Mouse (Mus musculus): ENCODE results near the gene Trim26. TPM values are rescaled to one million over a fixed set of nuclear protein-coding genes. Genes with fewer than 3 reads are reported as not detected.

The Trim26 gene
- polyA plus RNA-seq, 1 experiment, result 17.7 TPM

GRCm38 (mm10) chr17:36897065-36897464, 60.1 kb downstream of the Trim26 start:
- H3K4me3 ChIP-seq (replicated peaks), result no peak overlapping the region
- no peak for TF ChIP-seq GATA1 (IDR thresholded peaks at IDR 0.05; ENCODE audit: borderline replicate concordance, low read length)
- no peak for TF ChIP-seq FLI1 (IDR thresholded peaks at IDR 0.05; ENCODE audit: low read length)

DNA sequence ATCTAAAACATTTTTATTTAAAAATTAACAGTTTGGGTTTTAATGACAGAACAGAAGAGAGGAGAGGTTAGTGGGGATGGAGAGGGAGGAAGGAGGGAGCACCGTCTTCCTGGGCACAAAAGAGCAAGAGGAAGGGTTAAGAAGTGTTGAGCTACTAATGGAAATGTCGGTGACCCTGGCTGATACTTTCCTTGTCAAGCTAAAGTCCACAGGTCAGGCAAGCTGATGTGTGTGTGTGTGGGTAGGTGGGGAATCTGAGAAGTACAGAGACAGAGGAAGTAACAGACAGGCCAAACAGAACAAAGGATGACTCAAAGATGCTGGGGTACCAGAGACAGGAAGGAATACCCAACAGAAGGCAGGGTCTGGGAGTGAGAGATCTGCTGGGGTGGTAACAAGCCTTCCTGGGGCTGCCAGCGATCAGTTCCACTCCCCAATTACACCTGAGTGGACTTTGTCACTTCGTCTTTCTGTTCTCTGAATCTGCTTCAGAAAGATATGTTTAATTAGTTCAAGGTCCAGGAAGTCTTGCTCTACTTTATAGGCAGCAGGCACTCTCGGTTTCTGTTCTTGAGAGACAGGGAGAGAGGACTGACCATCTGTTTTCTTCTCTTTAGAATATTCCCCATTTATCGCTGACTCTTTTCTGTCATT, 60.7 kb downstream of the Trim26 start, which contains the start of gene Trim31:
Gene Trim31, plus strand, starts transcription at position 567 of the 654 bp plus-strand sequence.
- peaks cover 47% of the 10 kb centered on the region for H3K27me3 ChIP-seq (replicated peaks)
- no peak within 1 kb of the TSS for H3K4me3 ChIP-seq (replicated peaks)
- H3K36me3 ChIP-seq (replicated peaks; ENCODE audit: low read length), result no peaks in the 10 kb centered on the region
- no peak for TF ChIP-seq GATA1 (IDR thresholded peaks at IDR 0.05; ENCODE audit: borderline replicate concordance, low read length)
- TF ChIP-seq FLI1 (IDR thresholded peaks at IDR 0.05; ENCODE audit: low read length), result no peak
- H3K9me3 ChIP-seq, result no peaks in the 10 kb centered on the region
- H3K4me1 ChIP-seq, result peaks cover 28% of the 10 kb centered on the region

More at GRCm38 (mm10) chr17:36897065-36897464, 60.1 kb downstream of the Trim26 start:
- no peaks in the 10 kb centered on the region for H3K9me3 ChIP-seq
- peaks cover 31% of the 10 kb centered on the region for H3K4me1 ChIP-seq
- H3K27me3 ChIP-seq (replicated peaks), result peaks cover 47% of the 10 kb centered on the region
- H3K36me3 ChIP-seq (replicated peaks; ENCODE audit: low read length), result no peaks in the 10 kb centered on the region

DNA sequence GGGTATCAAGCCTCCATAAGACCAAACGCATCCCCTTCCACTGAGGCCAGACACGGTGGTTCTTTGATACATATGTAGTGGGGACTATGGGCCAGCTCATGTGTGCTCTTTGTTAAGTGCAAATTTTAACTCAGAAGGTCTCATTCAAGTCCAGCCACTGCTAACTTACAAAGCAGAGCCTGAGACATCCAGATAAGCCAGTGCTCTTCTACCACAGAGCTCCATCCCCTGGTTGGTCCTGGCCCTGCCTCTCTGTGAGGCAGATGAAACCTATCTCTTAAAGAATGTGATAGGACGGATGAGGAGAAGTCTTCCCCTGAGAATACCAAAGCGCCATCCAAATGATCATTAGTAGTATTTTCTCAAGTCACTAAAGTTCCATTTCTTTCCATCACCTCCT, 62.4 kb downstream of the Trim26 start:
- Histone ChIP-seq H3K4me3 (replicated peaks) (no peak overlapping the region), H3K36me3 (replicated peaks; ENCODE audit: low read length) (no peaks in the 10 kb centered on the region), H3K9me3 (no peaks in the 10 kb centered on the region), H3K27me3 (replicated peaks) (peaks cover 48% of the 10 kb centered on the region), H3K4me1 (peaks cover 11% of the 10 kb centered on the region)
- TF ChIP-seq GATA1 (IDR thresholded peaks at IDR 0.05; ENCODE audit: borderline replicate concordance, low read length) (no peak), FLI1 (IDR thresholded peaks at IDR 0.05; ENCODE audit: low read length) (no peak)

DNA sequence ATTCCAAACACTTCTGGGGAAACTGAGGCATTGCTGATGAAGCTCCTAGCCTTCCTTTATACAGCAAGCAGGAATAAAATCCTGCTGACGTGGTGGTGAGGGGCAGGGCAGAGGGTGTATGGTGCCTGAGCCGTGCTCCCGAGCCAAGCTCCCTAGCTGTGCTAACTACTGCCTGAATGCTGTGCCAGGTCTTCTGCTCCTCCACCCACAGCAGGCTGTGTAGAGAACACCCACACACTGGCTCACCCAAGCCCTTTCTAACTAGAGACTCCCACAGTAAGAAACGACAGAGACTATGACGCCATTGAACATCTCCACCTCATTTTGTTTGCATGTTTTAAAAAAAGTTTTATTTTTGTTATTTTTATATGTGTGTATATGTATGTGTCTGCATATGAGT, 63.1 kb downstream of the Trim26 start:
- no peak overlapping the region for H3K4me3 ChIP-seq (replicated peaks)
- no peaks in the 10 kb centered on the region for H3K36me3 ChIP-seq (replicated peaks; ENCODE audit: low read length)
- H3K4me1 ChIP-seq, result peaks cover 11% of the 10 kb centered on the region
- H3K27me3 ChIP-seq (replicated peaks), result peaks cover 44% of the 10 kb centered on the region
- H3K9me3 ChIP-seq, result no peaks in the 10 kb centered on the region
- TF ChIP-seq GATA1 (IDR thresholded peaks at IDR 0.05; ENCODE audit: borderline replicate concordance, low read length), result no peak
- no peak for TF ChIP-seq FLI1 (IDR thresholded peaks at IDR 0.05; ENCODE audit: low read length)

DNA sequence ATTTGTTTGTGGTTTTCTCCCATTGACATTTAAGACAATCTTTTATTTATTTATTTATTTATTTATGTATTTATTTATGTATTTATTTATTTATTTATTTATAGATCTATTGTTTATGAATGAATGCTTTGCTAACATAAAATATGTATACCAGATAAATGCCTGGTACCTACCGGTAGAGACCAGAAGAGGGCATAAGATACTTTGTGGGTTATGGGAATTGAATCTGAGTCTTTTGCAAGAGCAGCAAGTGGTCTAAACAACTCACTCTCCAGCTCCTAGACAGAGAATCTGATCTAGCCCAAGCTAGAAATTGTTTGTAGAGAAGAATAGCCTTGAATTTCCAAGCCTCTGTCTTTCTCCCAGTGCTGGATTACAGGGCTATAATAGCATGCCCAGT, 63.8 kb downstream of the Trim26 start:
- Histone ChIP-seq H3K4me1 (peaks cover 11% of the 10 kb centered on the region), H3K36me3 (replicated peaks; ENCODE audit: low read length) (no peaks in the 10 kb centered on the region), H3K9me3 (no peaks in the 10 kb centered on the region), H3K27me3 (replicated peaks) (peaks cover 49% of the 10 kb centered on the region), H3K4me3 (replicated peaks) (no peak overlapping the region)
- no peak for TF ChIP-seq GATA1 (IDR thresholded peaks at IDR 0.05; ENCODE audit: borderline replicate concordance, low read length)
- TF ChIP-seq FLI1 (IDR thresholded peaks at IDR 0.05; ENCODE audit: low read length), result no peak

DNA sequence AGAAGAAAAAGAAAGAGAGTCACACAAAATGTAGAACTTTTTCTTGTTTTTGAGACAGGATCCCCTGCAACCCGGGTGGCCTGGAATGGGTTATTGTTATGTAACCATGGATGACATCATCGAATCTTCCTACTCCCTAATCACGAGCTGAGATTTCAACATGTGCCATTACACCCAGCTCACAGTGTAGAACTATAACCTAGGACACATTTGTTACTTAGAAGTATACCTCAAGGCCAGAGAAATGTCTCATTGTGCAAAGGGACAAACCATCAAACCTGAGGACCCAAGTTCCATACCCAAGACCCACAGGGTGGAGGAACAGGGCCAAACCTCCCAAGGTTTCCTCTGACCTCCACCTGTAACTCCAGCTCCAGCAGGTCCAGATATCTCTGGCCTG, 66.7 kb downstream of the Trim26 start:
- H3K9me3 ChIP-seq, result no peaks in the 10 kb centered on the region
- no peak overlapping the region for H3K4me3 ChIP-seq (replicated peaks)
- no peaks in the 10 kb centered on the region for H3K36me3 ChIP-seq (replicated peaks; ENCODE audit: low read length)
- peaks cover 56% of the 10 kb centered on the region for H3K27me3 ChIP-seq (replicated peaks)
- TF ChIP-seq GATA1 (IDR thresholded peaks at IDR 0.05; ENCODE audit: borderline replicate concordance, low read length) (no peak), FLI1 (IDR thresholded peaks at IDR 0.05; ENCODE audit: low read length) (no peak)
- peaks cover 4% of the 10 kb centered on the region; the same call in 1 of the 2 replicates for H3K4me1 ChIP-seq

GRCm38 (mm10) chr17:36908235-36908634, 71.3 kb downstream of the Trim26 start:
- no peaks in the 10 kb centered on the region for H3K9me3 ChIP-seq
- TF ChIP-seq GATA1 (IDR thresholded peaks at IDR 0.05; ENCODE audit: borderline replicate concordance, low read length) (no peak), FLI1 (IDR thresholded peaks at IDR 0.05; ENCODE audit: low read length) (no peak)
- no peak overlapping the region for H3K4me3 ChIP-seq (replicated peaks)
- H3K36me3 ChIP-seq (replicated peaks; ENCODE audit: low read length), result no peaks in the 10 kb centered on the region
- no peaks in the 10 kb centered on the region for H3K4me1 ChIP-seq
- peaks cover 60% of the 10 kb centered on the region for H3K27me3 ChIP-seq (replicated peaks)

Other genes starting within 250 kb of the Trim26 start
- gene H2-M9, start 194.5 kb upstream of the Trim26 start, polyA plus RNA-seq (2012; ENCODE audit: insufficient read depth, low replicate concordance), result not detected in 2 replicates
- not detected in 2 replicates for gene H2-M1, start 164.9 kb upstream of the Trim26 start, polyA plus RNA-seq (2012; ENCODE audit: insufficient read depth, low replicate concordance)
- not detected in 2 replicates for gene H2-M10.5, start 64.2 kb upstream of the Trim26 start, polyA plus RNA-seq (2012; ENCODE audit: insufficient read depth, low replicate concordance)
- not detected in 2 replicates for gene H2-M10.6, start 25.0 kb upstream of the Trim26 start, polyA plus RNA-seq (2012; ENCODE audit: insufficient read depth, low replicate concordance)
- gene Trim15, start 30.1 kb downstream of the Trim26 start, polyA plus RNA-seq (2012; ENCODE audit: insufficient read depth, low replicate concordance), result not detected in 2 replicates
- gene Trim10, start 32.4 kb downstream of the Trim26 start, polyA plus RNA-seq (2012; ENCODE audit: insufficient read depth, low replicate concordance), result 0.27 TPM in 1 of 2 replicates, not detected in the other
- not detected in 2 replicates for gene Trim40, start 53.0 kb downstream of the Trim26 start, polyA plus RNA-seq (2012; ENCODE audit: insufficient read depth, low replicate concordance)
- gene Trim31, start 61.0 kb downstream of the Trim26 start, polyA plus RNA-seq (2012; ENCODE audit: insufficient read depth, low replicate concordance), result not detected in 2 replicates
- gene Rnf39, start 105.8 kb downstream of the Trim26 start, polyA plus RNA-seq (2012; ENCODE audit: insufficient read depth, low replicate concordance), result not detected in 2 replicates
- gene Ppp1r11, start 114.6 kb downstream of the Trim26 start, polyA plus RNA-seq (2012; ENCODE audit: insufficient read depth, low replicate concordance), result 504 and 1,093 TPM in 2 replicates
- 2.1 and 2.6 TPM in 2 replicates for gene Znrd1, start 121.4 kb downstream of the Trim26 start, polyA plus RNA-seq (2012; ENCODE audit: insufficient read depth, low replicate concordance)
- 0.85 TPM in 1 of 2 replicates, not detected in the other for gene Znrd1as, start 121.5 kb downstream of the Trim26 start, polyA plus RNA-seq (2012; ENCODE audit: insufficient read depth, low replicate concordance)
- gene 2410137M14Rik, start 144.1 kb downstream of the Trim26 start, polyA plus RNA-seq (2012; ENCODE audit: insufficient read depth, low replicate concordance), result not detected in 2 replicates
- not detected in 2 replicates for gene H2-M5, start 152.4 kb downstream of the Trim26 start, polyA plus RNA-seq (2012; ENCODE audit: insufficient read depth, low replicate concordance)
- gene Zfp57, start 164.0 kb downstream of the Trim26 start, polyA plus RNA-seq (2012; ENCODE audit: insufficient read depth, low replicate concordance), result 3.5 TPM in 1 of 2 replicates, not detected in the other
- gene Mog, start 186.3 kb downstream of the Trim26 start, polyA plus RNA-seq (2012; ENCODE audit: insufficient read depth, low replicate concordance), result not detected in 2 replicates
- 1.6 and 1.7 TPM in 2 replicates for gene Gabbr1, start 208.8 kb downstream of the Trim26 start, polyA plus RNA-seq (2012; ENCODE audit: insufficient read depth, low replicate concordance)